Mouse (Mus musculus) Muller cell, postnatal 12 days (primary cell): ENCODE data around the gene Sh3glb2.
A peak's percentile ranks its signal among the peaks of the same experiment; 100 is the strongest.

ENCODE experiments used
- DNase-seq: peaks from one replicate; pipeline ENCODE4 v3.0.0-alpha.2; 2015; ENCODE audit errors: inconsistent ontology term

Sh3glb2 gene

GRCm38 (mm10) chr2:30342061-30342460 is 17.1 kb downstream of the Sh3glb2 start:
- DNase-seq: no peak

GRCm38 (mm10) chr2:30337179-30337578 is 22.0 kb downstream of the Sh3glb2 start:
- DNase-seq: no peak

GRCm38 (mm10) chr2:30336174-30336915 is 22.8 kb downstream of the Sh3glb2 start:
- no peak for DNase-seq

GRCm38 (mm10) chr2:30335324-30335723 is 23.8 kb downstream of the Sh3glb2 start:
- no peak for DNase-seq

GRCm38 (mm10) chr2:30328791-30329190 is 30.3 kb downstream of the Sh3glb2 start:
- no peak for DNase-seq

- no peak for DNase-seq
Measured at GRCm38 (mm10) chr2:30327276-30327675, 31.9 kb downstream of the Sh3glb2 start.

GRCm38 (mm10) chr2:30325296-30325695 is 33.8 kb downstream of the Sh3glb2 start:
- no peak for DNase-seq

GRCm38 (mm10) chr2:30323111-30323510 is 36.0 kb downstream of the Sh3glb2 start:
- DNase-seq: no peak

- DNase-seq: no peak
Measured at GRCm38 (mm10) chr2:30319260-30319659, 39.9 kb downstream of the Sh3glb2 start.

- no peak for DNase-seq
Measured at GRCm38 (mm10) chr2:30316955-30317354, 42.2 kb downstream of the Sh3glb2 start.

- no peak for DNase-seq
Measured at GRCm38 (mm10) chr2:30316136-30316535, 43.0 kb downstream of the Sh3glb2 start.

GRCm38 (mm10) chr2:30311481-30311880 is 47.7 kb downstream of the Sh3glb2 start:
- DNase-seq: peak; percentile 3

- DNase-seq: no peak
Measured at GRCm38 (mm10) chr2:30309351-30309750, 49.8 kb downstream of the Sh3glb2 start.

- DNase-seq: no peak
Measured at GRCm38 (mm10) chr2:30306087-30306486, 53.0 kb downstream of the Sh3glb2 start.

GRCm38 (mm10) chr2:30299966-30300365 is 59.2 kb downstream of the Sh3glb2 start:
- DNase-seq: no peak

GRCm38 (mm10) chr2:30299525-30299924 is 59.6 kb downstream of the Sh3glb2 start:
- no peak for DNase-seq
